Mouse (Mus musculus): ENCODE results near the gene Fam163a. TPM values are rescaled to one million over a fixed set of nuclear protein-coding genes. Genes with fewer than 3 reads are reported as not detected.

Fam163a gene
- polyA plus RNA-seq, 1 experiment from 2014 or later: 0.34 TPM

- Histone ChIP-seq H3K4me1 (peaks cover 14% of the 10 kb centered on the region), H3K27ac (peak overlapping the region; percentile 99), H3K4me3 (peak overlapping the region; percentile 73), H3K36me3 (peaks cover 44% of the 10 kb centered on the region), H3K9me3 (replicated peaks) (no peaks in the 10 kb centered on the region), H3K27me3 (ENCODE audit: low read depth, poor library complexity, severe bottlenecking) (no peaks in the 10 kb centered on the region)
- DNase-seq (ENCODE audit: low spot score): no peak
- WGBS: 40% methylated on average over 1 of the region's 1 CpGs
These were observed 170.2 kb downstream of the Fam163a start for GRCm38 (mm10) chr1:156034661-156035060.

- 96% methylated on average over 7 of the region's 7 CpGs for WGBS
- no peak for DNase-seq (ENCODE audit: low spot score)
- no peaks in the 10 kb centered on the region for H3K27me3 ChIP-seq (ENCODE audit: low read depth, poor library complexity, severe bottlenecking)
- peaks cover 14% of the 10 kb centered on the region for H3K4me1 ChIP-seq
- H3K27ac ChIP-seq: no peak overlapping the region
- H3K4me3 ChIP-seq: 0 out of 2 replicates have a peak overlapping the region, but pooled peaks have one; percentile 73
- H3K9me3 ChIP-seq (replicated peaks): no peaks in the 10 kb centered on the region
- peaks cover 51% of the 10 kb centered on the region for H3K36me3 ChIP-seq
These were observed 170.9 kb downstream of the Fam163a start for GRCm38 (mm10) chr1:156033921-156034320.

GRCm38 (mm10) chr1:156028340-156028975, 176.4 kb downstream of the Fam163a start:
- 90% methylated on average over 4 of the region's 4 CpGs for WGBS
- no peaks in the 10 kb centered on the region for H3K4me1 ChIP-seq
- peaks cover 92% of the 10 kb centered on the region for H3K36me3 ChIP-seq
- H3K27me3 ChIP-seq (ENCODE audit: low read depth, poor library complexity, severe bottlenecking): no peaks in the 10 kb centered on the region
- DNase-seq (ENCODE audit: low spot score): no peak
- no peak overlapping the region for H3K27ac ChIP-seq
- H3K4me3 ChIP-seq: no peak overlapping the region
- H3K9me3 ChIP-seq (replicated peaks): no peaks in the 10 kb centered on the region

- WGBS: 93% methylated on average over 3 of the region's 3 CpGs
- no peaks in the 10 kb centered on the region for H3K27me3 ChIP-seq (ENCODE audit: low read depth, poor library complexity, severe bottlenecking)
- no peak overlapping the region for H3K27ac ChIP-seq
- H3K4me1 ChIP-seq: no peaks in the 10 kb centered on the region
- no peak overlapping the region for H3K4me3 ChIP-seq
- H3K9me3 ChIP-seq (replicated peaks): no peaks in the 10 kb centered on the region
- H3K36me3 ChIP-seq: peaks cover 91% of the 10 kb centered on the region
- DNase-seq (ENCODE audit: low spot score): no peak
These were observed 177.0 kb downstream of the Fam163a start for GRCm38 (mm10) chr1:156027849-156028248.

Other genes starting within 250 kb of the Fam163a start
- gene Cep350, start 231.8 kb downstream of the Fam163a start, polyA plus RNA-seq (2016; fragmentation: Nextera tagmentation; extraction: Ambion mirVana): 4.8 and 6.9 TPM in 2 replicates
- gene Tor1aip2, start 169.6 kb downstream of the Fam163a start, polyA plus RNA-seq (2016; fragmentation: Nextera tagmentation; extraction: Ambion mirVana): 114 and 116 TPM in 2 replicates
- gene Tor1aip1, start 168.5 kb downstream of the Fam163a start, polyA plus RNA-seq (2016; fragmentation: Nextera tagmentation; extraction: Ambion mirVana): 39.1 and 43.0 TPM in 2 replicates
- gene Tdrd5, start 98.6 kb upstream of the Fam163a start, polyA plus RNA-seq (2016; fragmentation: Nextera tagmentation; extraction: Ambion mirVana): 0.10 TPM in 1 of 2 replicates, not detected in the other
- not detected in 2 replicates for gene Nphs2, start 105.7 kb upstream of the Fam163a start, polyA plus RNA-seq (2016; fragmentation: Nextera tagmentation; extraction: Ambion mirVana)
- 841 and 1,010 TPM in 2 replicates for gene Gm2000, start 161.0 kb upstream of the Fam163a start, polyA plus RNA-seq (2016; fragmentation: Nextera tagmentation; extraction: Ambion mirVana)
- gene Axdnd1, start 216.1 kb upstream of the Fam163a start, polyA plus RNA-seq (2016; fragmentation: Nextera tagmentation; extraction: Ambion mirVana): 0.05 and 0.14 TPM in 2 replicates

Measured in limb, embryonic 10.5 days (tissue).